Mouse (Mus musculus): Measurements from ENCODE around the gene Rpl7l1.

The Rpl7l1 gene

DNA sequence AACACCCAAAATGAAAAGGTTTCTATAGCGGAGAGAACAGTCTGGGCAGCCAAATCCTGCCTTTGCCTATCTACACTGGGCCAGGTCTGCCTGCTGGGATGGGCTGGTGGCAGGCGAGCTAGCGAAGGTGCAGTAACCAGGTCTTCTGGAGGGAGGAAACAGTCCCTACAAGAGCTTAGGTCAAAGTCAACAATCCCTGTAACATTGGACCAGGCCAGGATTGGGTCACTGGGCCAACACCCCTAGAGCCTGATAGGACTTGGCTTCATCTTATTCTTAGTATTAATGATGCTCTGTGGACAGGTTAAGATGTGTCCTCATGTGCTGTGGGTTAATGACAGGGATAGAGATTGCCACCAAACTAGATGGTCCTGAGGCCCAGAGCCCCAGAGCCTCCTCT lies 48.4 kb downstream of the Rpl7l1 start:
- DNase-seq: no peak

DNA sequence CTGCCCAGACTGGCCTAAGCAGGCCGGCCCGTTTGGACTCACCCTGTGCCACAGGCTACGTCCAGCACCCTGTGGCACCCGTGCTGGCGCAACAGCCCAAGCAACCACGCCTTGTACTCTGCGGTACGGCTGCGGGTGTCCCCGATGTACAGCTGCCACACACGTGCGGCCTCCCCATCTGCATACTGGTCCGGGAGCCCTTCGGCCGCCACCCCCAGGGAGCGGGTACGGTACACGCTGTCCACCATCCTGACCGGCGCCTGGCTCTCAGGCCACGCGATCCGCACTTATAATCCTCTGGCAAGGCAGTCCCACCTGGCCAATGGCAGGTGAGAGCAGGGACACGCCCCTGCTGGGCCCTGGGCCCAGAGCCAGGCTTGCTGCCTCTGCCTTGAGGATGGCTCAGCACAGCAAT lies 53.6 kb downstream of the Rpl7l1 start, which contains the start of gene Gnmt:
Gene Gnmt, minus strand, starts transcription at position 265 of the 415 bp plus-strand sequence.
- no peak for DNase-seq

DNA sequence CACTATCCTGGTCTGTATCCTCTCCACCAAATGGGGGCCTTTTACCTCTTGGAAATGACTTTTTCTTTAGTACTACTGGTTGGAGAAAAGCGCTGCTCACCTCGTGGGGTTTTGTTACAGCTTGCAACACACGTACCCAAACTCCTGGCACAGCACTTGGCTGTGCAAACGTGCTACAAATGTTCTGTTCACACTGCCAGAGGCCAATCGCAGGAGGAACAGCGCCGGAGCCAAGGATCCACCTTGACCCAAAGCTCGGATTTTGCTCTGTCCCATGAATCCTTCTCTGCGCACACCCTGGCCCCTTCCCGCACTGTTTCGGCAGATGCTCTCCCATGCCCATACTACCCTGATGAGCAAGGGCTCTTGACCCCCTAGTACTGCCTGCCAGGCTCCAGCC lies 54.0 kb downstream of the Rpl7l1 start:
- DNase-seq: no peak

DNA sequence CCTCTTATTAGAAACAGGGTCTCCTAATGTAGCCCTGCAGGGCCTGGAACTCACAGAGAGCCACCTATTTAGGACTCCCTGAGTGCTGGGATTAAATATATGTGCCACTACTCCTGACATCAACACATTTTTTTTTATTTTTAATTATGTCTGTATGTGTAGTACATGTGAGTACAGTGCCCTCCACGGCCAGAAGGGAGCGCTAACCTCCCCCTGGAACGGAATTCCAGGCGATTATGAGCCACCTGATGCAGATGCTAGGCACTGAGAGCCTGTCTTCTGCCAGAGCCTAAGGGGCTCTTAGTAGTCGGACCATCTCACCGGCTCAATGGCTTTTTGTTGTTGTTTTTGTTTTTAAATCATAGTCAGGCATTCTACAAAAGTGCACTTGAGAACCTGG lies 54.5 kb downstream of the Rpl7l1 start:
- peak; percentile 29 to 37 for DNase-seq

DNA sequence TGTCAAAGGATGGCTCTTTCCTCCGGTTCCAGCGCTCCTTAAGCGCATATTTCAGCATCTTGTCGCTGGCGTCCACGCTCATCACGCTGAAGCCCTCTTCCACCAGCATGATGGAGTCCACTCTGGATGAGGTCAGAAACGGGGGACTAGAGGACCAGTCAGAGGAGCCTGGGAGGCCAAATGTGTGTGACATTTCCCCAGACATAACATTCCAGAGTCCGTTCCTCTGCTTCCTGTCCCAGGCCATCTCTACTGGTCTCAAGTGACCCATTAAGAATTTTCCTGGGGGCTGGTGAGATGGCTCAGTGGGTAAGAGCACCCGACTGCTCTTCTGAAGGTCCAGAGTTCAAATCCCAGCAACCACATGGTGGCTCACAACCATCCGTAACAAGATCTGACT lies 55.2 kb downstream of the Rpl7l1 start:
- DNase-seq: no peak

DNA sequence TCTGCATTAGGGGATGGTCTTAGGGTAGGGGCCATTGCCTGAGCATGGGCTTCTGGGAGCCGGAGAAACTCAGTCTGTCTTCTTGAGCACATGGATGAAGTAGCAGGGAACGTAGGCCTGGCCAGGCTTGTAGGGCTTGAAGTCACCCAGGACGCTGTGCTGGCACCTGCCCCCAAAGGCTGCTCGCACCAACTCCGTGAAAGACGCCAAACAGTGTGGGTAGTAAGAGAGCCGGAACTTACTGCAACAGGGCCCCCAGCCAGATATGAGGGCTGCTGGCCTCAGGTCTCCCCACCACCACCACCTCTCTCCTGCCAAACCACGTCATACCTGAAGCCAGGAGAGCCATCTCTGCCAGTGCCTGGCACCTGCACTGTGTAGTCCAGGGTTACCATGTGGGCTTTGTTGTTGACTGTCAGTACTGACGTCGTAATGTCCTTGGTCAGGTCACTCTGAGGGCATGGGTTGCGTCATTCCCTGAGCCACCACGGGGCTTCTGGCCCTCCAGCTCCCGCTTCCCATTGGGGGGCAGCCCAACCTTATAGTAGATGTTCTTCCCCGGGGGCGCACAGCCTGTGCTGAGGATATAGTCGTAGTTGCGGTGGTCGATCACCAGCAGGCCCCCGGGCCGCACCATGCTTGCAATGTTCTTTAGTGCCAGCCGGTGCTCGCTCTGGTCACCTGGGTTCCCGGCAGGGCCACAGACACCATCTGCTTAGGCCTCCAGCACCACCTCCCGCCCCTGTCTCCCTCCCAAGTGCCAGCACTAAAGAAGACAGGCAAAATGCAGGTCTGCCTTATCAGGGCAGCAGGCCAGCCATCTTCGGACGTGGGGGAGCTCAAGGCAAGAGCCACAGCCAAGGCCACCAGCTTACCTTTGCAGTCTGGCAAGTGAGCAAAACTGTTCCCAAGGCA lies 56.5 kb downstream of the Rpl7l1 start:
- no peak for DNase-seq

DNA sequence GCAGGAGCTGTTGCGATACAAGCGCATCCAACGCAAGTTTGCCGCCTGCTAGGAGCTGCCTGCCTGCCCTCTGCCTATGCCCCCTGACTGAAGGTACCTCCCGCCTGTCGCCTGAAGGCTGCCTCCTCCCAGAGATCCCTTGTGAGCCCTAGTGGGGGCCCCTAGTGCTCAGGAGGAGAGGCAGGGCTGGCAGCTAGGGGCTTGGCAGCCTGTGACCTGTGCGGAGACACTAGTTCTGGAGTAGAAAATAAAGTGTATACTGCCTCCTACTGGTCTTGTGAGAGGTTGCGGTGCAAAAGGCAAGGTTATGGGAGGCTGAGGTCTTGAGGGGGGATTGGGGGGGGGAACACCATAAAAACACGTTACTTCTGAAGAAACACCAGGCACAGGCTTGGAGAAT lies 57.2 kb downstream of the Rpl7l1 start:
- DNase-seq: peak; percentile 60 to 63

GRCm38 (mm10) chr17:46724477-46725084 lies 57.9 kb downstream of the Rpl7l1 start:
- no peak for DNase-seq
